Mouse (Mus musculus): ENCODE data around the gene Tmem262. TPM values are rescaled to one million over a fixed set of nuclear protein-coding genes. Genes with fewer than 3 reads are reported as not detected.

Gene Tmem262
- total and polyA plus RNA-seq, 3 experiments: 0.18 TPM; not detected in 2

- Histone ChIP-seq H3K4me3 (ENCODE audit: control insufficient read depth in 1 of 2, insufficient read depth in 1 of 2, low read depth in 2 of 2, low read length in 2 of 2) (no peak overlapping the region), H3K9ac (ENCODE audit: control insufficient read depth, low read depth, low read length, poor library complexity, severe bottlenecking) (no peak overlapping the region), H3K4me1 (ENCODE audit: control insufficient read depth in 1 of 2, insufficient read depth in 2 of 2, low read length in 2 of 2) (peaks cover 10 to 21% of the 10 kb centered on the region in 2 experiments), H3K79me2 (ENCODE audit: control insufficient read depth, insufficient read depth, low read length, poor library complexity) (no peaks in the 10 kb centered on the region), H3K27me3 (ENCODE audit: control insufficient read depth in 1 of 2, insufficient read depth in 2 of 2, low read length in 2 of 2) (no peaks in the 10 kb centered on the region), H3K36me3 (ENCODE audit: control insufficient read depth in 1 of 2, insufficient read depth in 2 of 2, low read length in 2 of 2) (peaks cover 2 to 16% of the 10 kb centered on the region in 2 experiments; a peak in 3 of 4 replicates), H3K9me3 (replicated peaks; ENCODE audit: insufficient read depth, low read length) (no peaks in the 10 kb centered on the region), H3K27ac (ENCODE audit: control insufficient read depth, low read depth, low read length) (no peak overlapping the region)
- DNase-seq (ENCODE audit: low read depth, low spot score): no peak
- TF ChIP-seq USF2 (IDR thresholded peaks at IDR 0.05; ENCODE audit: borderline replicate concordance in 1 of 2, insufficient read depth in 1 of 2, low read depth in 1 of 2, low read length in 2 of 2): no peak
- no peak for TF ChIP-seq MYC (IDR thresholded peaks at IDR 0.05; ENCODE audit: low read depth, low read length)
- no peak for TF ChIP-seq TCF12 (IDR thresholded peaks at IDR 0.05; ENCODE audit: low read depth, low read length)
- TF ChIP-seq ZKSCAN1 (IDR thresholded peaks at IDR 0.05; ENCODE audit: low read depth, low read length): no peak
- no peak for TF ChIP-seq JUND (IDR thresholded peaks at IDR 0.05; ENCODE audit: low read depth, low read length)
- no peak for TF ChIP-seq NELFE (IDR thresholded peaks at IDR 0.05; ENCODE audit: low read depth, low read length)
These were observed 18.0 kb downstream of the Tmem262 start for GRCm38 (mm10) chr19:6097847-6098246.

- H3K79me2 ChIP-seq (ENCODE audit: control insufficient read depth, insufficient read depth, low read length, poor library complexity): no peaks in the 10 kb centered on the region
- H3K4me1 ChIP-seq (ENCODE audit: control insufficient read depth in 1 of 2, insufficient read depth in 2 of 2, low read length in 2 of 2): peaks cover 28 to 43% of the 10 kb centered on the region in 2 experiments
- H3K36me3 ChIP-seq (ENCODE audit: control insufficient read depth in 1 of 2, insufficient read depth in 2 of 2, low read length in 2 of 2): peaks cover 0 to 39% of the 10 kb centered on the region in 2 experiments; a peak in 2 of 4 replicates
- H3K27ac ChIP-seq (ENCODE audit: control insufficient read depth, low read depth, low read length): no peak overlapping the region
- H3K4me3 ChIP-seq (ENCODE audit: control insufficient read depth in 1 of 2, insufficient read depth in 1 of 2, low read depth in 2 of 2, low read length in 2 of 2): no peak overlapping the region
- H3K9me3 ChIP-seq (replicated peaks; ENCODE audit: insufficient read depth, low read length): no peaks in the 10 kb centered on the region
- H3K27me3 ChIP-seq (ENCODE audit: control insufficient read depth in 1 of 2, insufficient read depth in 2 of 2, low read length in 2 of 2): no peaks in the 10 kb centered on the region
- no peak for DNase-seq (ENCODE audit: low read depth, low spot score)
- TF ChIP-seq MXI1 (IDR thresholded peaks at IDR 0.05; ENCODE audit: low read depth, low read length) (no peak), E2F4 (IDR thresholded peaks at IDR 0.05; ENCODE audit: borderline replicate concordance, low read depth, low read length) (no peak), GABPA (IDR thresholded peaks at IDR 0.05; ENCODE audit: low read depth, low read length) (no peak), TBP (IDR thresholded peaks at IDR 0.05; ENCODE audit: low read depth, low read length) (no peak)
- no peak overlapping the region for H3K9ac ChIP-seq (ENCODE audit: control insufficient read depth, low read depth, low read length, poor library complexity, severe bottlenecking)
These were observed 21.4 kb downstream of the Tmem262 start for GRCm38 (mm10) chr19:6101186-6101585.

DNA sequence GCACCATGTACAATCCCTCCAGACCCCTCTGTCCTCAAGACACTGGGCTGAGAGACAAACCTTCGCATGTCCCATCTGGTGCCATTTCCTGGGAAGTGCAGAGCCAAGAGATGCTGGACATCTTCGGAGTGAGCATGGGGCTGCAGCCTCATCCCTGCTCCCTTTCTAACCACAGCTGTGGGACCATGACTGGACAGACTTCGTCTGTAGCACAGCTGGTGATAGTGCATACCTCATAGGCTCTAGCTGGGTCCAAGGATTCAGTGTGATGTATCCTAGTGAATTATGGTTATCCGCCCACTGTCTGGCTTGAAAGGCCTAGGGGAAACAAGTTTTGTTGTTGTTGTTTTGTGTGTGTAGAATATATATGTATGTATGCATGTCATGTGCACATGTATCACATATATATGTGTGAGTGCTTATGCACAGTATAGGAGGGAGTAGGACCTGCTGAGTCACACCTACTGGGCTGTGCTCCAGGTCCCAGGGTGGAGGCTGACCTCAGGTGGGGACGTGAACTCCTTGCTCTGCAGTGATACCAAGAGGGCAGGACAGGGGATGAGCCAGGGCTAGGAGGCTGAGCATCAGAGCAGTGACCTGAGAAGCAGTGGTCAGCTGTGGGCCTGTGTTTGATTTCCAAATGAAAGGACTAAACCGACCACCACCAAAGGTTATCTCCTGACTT, 22.5 kb downstream of the Tmem262 start:
- Histone ChIP-seq H3K27me3 (ENCODE audit: control insufficient read depth in 1 of 2, insufficient read depth in 2 of 2, low read length in 2 of 2) (no peaks in the 10 kb centered on the region), H3K27ac (ENCODE audit: control insufficient read depth, low read depth, low read length) (no peak overlapping the region), H3K9me3 (replicated peaks; ENCODE audit: insufficient read depth, low read length) (no peaks in the 10 kb centered on the region), H3K36me3 (ENCODE audit: control insufficient read depth in 1 of 2, insufficient read depth in 2 of 2, low read length in 2 of 2) (peaks cover 0 to 39% of the 10 kb centered on the region in 2 experiments; a peak in 2 of 4 replicates), H3K9ac (ENCODE audit: control insufficient read depth, low read depth, low read length, poor library complexity, severe bottlenecking) (no peak overlapping the region), H3K79me2 (ENCODE audit: control insufficient read depth, insufficient read depth, low read length, poor library complexity) (no peaks in the 10 kb centered on the region), H3K4me3 (ENCODE audit: control insufficient read depth in 1 of 2, insufficient read depth in 1 of 2, low read depth in 2 of 2, low read length in 2 of 2) (no peak overlapping the region), H3K4me1 (ENCODE audit: control insufficient read depth in 1 of 2, insufficient read depth in 2 of 2, low read length in 2 of 2) (peaks cover 28 to 43% of the 10 kb centered on the region in 2 experiments)
- peak; percentile 69 for DNase-seq (ENCODE audit: low read depth, low spot score)
- TF ChIP-seq GABPA (IDR thresholded peaks at IDR 0.05; ENCODE audit: low read depth, low read length) (0 out of 2 replicates have a peak, but pooled peaks have one; percentile 33), TCF12 (IDR thresholded peaks at IDR 0.05; ENCODE audit: low read depth, low read length) (0 out of 2 replicates have a peak, but pooled peaks have one; percentile 22), EP300 (IDR thresholded peaks at IDR 0.05; ENCODE audit: low read depth in 1 of 2, low read length in 2 of 2) (peak; percentile 43 to 49; a peak in 3 of 4 replicates), ELF1 (IDR thresholded peaks at IDR 0.05; ENCODE audit: low read depth, low read length) (no peak), TAL1 (IDR thresholded peaks at IDR 0.05; ENCODE audit: low read length) (peak; percentile 36), MAZ (IDR thresholded peaks at IDR 0.05; ENCODE audit: low read depth, low read length) (no peak)

Measured in MEL (cell line).